Mouse (Mus musculus): Measurements from ENCODE around the gene Mthfd1l.

GRCm38 (mm10) chr10:4124148-4124547, 151.2 kb downstream of the Mthfd1l start:
- TF ChIP-seq CTCF (IDR thresholded peaks at IDR 0.05; ENCODE audit: low read depth) (no peak), EP300 (IDR thresholded peaks at IDR 0.05; ENCODE audit: low read depth) (no peak)
